Mouse (Mus musculus): Measurements from ENCODE around the gene Apobec2.

Gene Apobec2

DNA sequence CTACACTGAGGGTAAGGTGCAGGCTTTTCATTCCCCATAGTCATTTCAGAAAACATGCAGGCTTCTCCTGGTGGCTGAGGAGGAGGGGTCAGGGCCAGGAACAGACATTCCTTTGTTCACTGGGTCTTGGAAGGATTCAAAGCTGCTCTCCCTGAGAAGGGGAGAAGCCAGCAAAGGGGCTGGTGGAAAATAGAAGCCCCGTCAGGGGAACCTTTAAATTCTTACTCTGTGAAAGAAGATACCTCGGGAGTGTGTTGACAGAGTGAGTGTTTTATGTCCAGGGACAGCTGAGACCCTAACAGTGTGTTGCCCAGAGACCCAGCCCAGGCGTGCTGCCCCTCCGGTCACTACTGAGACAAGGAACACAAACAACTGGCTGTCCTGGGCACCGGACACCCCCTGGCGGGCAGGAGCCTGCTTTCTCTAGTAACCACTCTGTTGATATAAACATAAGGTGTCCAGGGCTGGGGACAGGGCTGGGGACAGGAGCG lies 4.7 kb upstream of the Apobec2 start:
- DNase-seq (ENCODE audit: low read depth, low spot score) = peak; percentile 59

DNA sequence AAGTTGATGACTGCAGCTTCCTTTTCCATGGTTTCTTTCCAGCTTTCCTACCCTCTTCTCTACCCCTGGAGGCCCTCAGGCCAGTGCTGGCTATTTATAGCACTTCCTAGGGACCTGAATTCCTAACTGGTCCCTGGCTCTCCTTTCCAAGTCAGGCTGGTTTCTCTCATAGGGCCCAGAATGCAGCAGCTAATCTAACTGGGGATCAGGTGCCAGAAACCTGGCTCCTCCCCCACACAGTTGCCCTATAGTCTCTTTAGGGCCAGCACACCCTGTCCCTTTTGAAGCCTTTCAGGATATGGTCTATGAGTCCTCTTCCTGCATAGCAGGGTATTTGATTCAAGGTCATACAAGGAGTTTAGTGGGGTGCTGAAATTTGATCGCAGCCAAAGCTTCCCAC lies 3.8 kb upstream of the Apobec2 start:
- DNase-seq (ENCODE audit: low read depth, low spot score) = peak; percentile 82

DNA sequence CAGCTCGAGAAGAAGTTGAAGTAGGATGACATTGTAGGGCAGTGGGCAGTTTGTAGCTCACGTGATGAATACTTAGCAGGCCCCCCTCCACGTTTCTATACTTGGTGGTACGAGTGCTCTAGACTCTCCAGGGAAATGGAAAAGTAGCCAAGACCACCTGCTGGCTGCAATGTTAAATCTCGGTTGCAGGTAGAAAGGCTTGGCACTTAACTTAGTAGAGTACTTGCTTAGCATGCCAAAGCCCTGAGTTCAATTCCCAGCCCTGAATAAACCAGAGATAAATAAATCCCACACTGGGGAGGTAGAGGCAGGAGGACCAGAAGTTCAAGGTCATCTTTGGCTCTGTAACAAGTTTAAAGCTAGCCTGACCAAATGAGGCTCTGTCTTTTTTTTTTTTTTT lies 1.7 kb upstream of the Apobec2 start:
- DNase-seq (ENCODE audit: low read depth, low spot score) = no peak

DNA sequence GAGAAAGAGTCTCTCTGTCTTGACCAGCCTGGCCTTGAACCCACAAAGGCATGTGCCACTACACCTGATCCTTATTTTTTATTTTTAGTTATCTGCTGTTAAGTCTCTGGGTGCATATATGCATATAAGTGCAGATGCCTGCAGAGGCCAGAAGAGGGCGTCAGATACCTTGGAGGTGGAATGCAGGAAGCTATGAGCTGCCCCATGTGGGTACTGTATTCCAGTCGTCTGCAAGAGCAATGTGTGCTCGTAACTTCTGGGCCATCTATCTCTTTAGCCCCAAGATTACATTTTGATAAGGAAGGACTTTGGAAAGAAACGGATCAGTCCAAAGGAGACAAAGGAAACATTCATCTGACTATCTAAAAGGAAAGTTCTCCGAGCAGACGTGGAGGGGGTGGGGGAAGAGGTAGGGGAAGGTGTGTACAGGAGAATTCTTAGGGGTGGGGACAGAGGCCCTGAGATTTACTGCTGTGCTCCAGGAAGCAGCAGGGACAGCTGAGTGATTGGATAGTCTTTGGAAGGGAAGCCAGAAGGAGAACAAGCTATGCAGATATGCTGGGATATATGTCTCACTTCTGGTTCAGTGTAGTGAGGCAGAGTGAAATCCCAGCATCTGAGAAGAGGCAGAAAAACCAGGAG lies 1.1 kb upstream of the Apobec2 start:
- no peak for DNase-seq (ENCODE audit: low read depth, low spot score)

DNA sequence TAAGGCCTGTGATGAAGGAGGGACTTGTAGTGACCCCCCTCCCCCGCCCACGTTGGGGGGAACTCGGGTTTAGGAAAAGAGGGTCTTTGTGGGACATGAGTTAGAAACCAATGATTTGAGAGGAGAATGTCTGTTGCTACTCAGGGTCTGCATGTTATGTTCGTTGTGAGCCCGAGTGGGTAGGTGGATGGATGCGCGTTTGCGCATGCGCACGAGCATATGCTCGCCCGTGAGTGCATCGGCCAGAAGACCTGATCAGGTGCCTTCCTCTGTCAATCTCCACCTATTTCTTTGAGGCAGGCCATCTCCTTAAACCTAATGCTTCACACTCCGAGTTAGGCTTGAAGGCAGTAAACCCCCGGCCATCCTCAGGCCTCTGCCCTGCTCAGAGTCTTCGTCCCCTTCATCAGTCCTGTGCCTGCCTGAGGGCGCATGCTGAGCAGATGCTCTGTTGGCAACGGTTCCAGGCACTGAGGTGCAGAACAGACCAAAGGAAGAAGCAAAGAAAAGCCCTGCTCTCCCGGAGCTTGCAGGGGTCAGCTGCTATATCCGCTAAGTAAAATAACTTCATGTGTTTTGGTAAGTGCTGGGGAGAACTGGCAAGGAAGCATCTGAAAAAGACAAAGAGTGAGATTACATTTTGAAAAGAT lies 401 bp upstream of the Apobec2 start:
- DNase-seq (ENCODE audit: low read depth, low spot score) = no peak

DNA sequence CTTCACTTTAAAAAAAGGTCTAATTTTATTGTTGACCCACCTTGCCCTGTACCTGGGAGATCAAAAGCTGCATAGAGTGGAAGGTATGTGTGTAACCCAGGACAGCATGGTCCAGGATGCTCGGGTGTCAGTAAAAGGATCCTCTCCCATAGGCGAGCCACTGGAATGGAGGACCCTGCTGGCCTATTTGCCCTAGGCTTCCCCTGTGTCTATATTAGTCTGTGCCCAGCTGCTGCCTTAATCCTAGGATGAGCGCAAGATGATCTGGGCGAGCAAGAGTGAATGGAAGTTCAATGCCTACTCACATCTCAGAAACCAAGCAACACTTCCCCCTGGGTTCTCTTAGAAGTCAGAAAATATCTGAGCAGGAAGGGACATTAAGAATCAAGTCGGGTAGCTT lies 1.7 kb downstream of the Apobec2 start:
- no peak for DNase-seq (ENCODE audit: low read depth, low spot score)

DNA sequence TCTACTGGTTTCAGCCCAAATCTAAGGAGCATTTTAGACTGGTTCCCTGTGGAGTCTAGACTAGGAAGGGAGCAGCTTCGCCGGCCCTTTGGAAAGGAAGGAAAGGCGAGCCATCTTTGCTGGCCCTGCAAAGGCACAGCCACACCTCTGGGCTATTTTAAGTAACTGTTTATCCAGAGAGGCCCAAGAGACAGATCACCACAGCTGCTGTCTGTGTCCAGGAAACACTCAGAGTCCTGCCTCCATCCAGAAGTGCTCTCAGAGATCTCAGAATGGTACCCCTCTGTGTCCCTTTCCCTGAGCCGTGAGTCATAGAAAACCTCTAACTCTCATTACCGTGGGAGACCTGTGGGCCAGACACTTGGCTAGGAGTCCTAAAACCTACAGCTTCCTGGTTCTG lies 2.3 kb downstream of the Apobec2 start:
- DNase-seq (ENCODE audit: low read depth, low spot score) = peak; percentile 73

DNA sequence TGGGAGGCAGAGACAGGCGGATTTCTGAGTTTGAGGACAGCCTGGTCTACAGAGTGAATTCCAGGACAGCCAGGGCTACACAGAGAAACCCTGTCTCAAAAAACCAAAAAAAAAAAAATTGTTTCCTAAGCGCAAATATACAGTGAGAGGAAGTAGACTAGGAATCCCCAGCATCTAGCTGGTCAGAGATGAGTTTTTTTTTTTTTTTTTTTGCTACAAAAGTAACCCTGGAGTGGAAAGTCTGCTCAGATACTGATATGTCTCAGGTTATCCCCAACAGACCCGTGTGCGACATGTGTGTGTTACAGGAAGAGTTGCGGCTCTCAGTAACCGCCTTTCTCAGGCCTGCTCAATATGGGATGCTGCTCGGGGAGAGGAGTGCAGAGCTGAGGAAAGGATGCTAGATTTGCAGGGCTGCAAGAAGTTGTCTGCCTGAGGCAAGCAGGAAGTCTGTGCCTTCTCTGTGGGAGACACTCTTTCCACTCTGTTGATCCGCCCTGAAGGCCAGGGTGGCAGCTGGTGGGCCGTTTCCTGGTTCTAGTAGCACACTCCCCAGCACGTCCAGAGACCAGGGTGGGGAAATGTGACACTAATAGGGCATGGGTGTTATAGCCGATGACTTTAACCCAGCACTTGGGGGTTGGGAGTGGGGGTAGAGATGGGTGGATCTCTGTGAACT lies 4.7 kb downstream of the Apobec2 start:
- DNase-seq (ENCODE audit: low read depth, low spot score) = no peak

DNA sequence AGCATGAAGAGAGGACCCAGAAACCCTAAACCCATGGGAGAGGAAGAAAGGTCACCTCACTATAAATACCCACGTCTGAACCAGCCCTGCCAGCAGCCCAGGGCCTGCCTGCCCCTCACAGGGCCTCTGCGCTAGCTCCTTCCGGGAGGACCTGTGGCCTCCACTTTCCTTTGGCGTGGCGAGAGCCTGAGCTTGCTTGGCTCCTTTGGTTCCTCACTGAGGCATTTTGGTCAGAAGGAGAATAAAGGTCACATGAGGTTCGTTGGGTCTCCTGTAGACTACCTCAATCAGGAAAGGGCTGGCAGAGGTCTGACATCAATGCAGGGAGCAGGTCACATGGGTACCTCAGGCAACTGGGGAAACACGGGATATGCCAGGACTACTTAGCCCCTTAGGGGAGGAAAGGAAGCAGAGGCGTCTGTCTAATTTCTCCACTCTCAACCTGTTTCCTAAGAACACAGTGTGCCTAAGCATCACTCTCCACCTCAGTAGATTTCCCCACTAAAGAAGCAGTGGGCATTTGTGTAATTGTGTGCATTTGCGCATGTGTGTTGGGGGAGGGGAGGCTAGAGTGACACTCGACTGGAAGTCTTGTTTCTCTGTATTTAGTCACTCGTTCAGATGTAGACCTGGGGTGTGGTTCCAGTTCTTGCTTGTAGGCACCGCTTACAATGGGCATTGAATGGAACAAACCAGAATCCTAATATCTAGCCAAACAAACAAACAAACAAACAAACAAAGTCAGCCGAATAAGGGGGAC lies 5.6 kb downstream of the Apobec2 start:
- DNase-seq (ENCODE audit: low read depth, low spot score) = peak; percentile 76

DNA sequence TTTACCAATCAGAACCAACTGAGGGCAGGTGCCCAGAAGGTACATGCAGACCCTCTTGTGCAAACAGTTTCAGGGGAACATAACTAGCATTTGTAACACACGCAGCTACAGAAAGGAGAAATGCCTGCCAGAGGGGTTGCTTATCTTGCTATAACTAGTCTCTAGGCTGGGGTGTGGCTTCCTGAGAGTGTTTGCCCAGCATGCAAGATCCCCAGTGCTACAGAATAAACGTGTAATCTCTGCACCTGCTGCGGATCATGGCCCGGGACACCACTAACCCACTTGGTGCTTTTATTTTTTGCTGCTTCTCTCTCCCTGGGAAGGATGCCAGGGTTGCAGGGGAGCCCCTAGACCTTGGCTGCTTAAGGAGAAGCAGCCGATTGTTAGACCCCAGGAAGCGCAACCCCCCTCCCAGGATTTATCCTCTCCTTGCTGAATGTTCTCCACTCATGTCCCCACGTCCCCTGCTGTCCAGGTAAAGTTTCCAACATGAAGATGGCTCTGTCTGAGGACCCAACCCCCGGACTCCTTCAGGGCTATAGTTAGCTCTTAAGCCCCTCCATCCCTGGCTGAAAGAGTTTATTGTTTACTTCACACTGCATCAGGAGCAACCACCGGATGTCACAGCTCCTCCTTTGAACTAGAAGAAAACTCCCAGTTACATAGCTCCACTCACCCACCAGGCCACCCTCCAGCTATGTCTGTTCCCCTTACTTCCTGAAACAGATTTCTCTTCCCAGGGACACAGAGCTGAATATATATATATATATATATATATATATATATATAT lies 6.7 kb downstream of the Apobec2 start:
- no peak for DNase-seq (ENCODE audit: low read depth, low spot score)

DNA sequence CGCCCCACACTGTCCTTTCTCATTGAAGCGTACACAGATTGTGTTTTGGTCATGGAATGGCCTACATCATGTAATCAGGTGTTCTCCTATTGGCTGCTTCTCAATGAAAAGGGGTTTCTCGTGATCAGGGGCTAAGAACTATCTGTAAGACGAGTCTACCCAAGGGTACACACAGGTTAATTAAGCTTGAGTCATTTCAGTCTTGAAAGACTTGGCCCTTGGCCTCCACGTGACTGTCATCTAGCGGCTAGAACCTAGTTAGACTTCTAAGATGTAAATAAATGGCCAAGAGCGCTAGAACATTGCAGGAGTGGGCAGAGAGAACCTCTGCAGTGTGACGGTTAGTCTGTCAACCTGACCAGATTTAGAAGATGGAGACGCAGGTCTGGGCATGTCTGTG lies 8.5 kb downstream of the Apobec2 start:
- no peak for DNase-seq (ENCODE audit: low read depth, low spot score)

DNA sequence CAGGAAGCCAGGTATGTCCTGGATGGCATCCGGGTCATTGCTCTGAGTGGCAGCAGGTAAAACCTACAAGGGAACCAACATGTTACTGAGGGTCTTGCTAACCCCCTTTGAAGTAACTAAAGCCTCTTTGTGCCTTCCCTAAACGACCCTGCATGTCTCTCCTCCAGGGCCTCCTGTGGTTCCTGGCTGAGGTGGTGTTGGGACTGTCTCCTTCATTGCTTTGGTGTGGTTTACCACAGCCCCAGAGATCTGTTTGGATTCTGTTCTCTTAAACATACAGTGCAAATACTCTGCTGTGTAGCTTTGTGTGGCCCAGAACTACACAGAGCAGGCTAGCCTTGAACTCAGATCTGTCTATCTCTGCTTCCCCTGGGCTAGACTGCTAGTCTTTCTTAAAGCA lies 13.2 kb downstream of the Apobec2 start:
- DNase-seq (ENCODE audit: low read depth, low spot score) = no peak

DNA sequence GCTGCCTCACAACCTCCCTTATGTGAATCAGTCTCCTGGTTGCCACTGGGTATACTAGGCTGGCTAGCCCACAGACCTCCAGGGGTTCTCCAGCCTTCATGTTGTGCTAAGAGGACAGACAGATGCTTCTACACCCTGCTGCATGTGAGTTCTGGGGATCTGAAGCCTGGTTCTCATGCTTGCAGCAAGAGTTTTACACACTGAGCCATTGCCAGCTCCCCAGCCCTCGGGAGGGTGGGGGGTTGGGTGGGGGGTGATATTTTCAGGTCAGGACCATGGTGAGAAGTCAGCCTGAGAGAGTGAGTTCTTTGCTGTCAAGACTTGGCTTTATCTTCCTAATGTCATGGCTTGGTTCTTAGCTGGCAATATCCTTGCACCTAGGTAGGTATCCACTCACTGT lies 13.9 kb downstream of the Apobec2 start:
- DNase-seq (ENCODE audit: low read depth, low spot score) = no peak

DNA sequence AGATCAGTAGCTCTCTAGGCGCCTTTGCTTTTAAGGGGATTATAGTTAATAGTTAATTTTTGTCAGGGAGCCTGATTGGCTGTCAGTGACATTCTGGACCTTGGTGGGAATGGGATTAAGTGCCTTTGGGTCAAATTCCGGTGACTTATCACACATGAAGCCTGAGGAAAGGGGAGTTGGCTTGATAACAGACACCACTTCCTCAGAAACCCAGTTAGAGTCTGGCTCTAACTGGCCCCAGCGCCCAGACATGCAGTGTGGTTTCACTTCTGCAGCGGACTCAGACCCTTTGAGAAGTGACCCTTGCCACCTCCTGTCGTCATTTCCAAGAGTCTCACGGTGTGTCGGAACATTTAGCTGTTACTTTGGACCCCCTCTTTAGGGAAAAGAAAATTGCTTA lies 14.6 kb downstream of the Apobec2 start:
- no peak for DNase-seq (ENCODE audit: low read depth, low spot score)

DNA sequence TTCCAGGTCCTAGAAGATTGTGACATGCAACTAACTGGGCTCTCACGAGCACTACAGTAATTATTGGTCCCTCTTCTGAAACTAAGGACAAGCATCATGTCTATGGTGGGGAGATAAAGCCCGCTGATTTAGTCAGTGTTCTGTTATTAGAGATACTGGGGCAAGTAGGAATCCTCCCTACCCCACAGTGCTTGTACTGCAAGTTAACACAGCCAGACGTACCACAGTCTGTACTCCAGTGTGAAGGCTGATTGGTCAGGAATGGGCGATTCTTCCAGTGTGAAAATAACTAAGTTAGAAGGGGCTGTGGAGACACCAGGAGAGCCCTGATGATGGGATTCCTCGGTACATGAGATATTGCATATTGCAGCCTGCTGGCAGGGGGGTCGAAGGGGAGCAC lies 15.2 kb downstream of the Apobec2 start:
- no peak for DNase-seq (ENCODE audit: low read depth, low spot score)

DNA sequence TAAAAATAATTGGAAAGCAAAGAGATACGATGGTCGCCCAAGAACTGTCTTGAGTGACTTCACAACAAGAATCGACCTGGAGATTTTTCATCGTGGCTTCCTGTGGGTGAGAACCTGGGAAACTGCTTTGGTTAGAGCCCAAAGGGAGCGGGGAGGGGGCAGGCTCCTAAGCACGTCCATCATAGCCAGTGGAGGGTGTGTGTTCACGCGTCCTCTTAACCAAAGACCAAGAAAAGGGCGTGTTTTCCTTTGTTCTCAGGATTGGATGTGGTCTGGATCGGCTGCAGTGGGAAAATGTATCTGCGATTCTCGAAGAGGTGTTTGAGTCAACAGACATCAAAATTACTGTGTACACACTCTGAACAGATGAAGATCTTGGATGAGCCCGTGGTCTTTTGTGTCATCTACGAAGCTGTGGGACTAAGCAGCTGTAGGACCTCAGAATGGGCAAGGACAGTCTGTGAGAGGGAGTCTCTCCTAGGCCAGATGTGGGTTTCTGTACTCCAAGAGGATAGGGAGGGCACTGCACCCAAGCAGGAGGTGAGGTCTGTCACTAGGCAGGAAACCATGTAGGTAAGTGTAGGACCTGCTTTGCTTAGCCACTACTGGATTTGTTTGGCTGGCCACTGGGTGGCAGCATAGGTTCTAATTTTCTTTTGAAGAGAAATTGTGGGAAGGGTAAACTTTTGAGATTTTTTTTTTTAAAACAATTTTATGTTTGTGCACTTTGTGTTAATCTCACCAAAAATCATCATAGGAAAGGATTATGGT lies 16.1 kb downstream of the Apobec2 start:
- no peak for DNase-seq (ENCODE audit: low read depth, low spot score)

DNA sequence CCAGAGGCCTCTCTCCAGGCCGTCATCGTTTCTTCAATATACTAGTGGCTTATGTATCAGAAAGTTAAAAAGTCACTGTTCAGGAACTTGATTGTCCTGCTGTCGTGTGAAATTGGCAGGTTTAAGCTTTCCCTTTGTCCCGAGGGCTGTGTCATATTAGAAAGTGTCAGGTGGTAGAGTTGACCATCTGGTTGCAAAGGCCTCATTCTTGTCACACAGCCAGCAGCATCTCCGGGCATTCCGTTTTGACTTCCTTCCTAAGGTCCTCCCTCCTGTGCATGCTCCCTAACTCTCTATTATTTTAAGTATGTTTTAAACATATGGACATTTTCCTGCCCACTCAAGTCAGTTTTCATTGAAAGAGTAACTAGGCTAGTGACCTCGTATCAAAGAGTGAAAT lies 16.7 kb downstream of the Apobec2 start:
- no peak for DNase-seq (ENCODE audit: low read depth, low spot score)

DNA sequence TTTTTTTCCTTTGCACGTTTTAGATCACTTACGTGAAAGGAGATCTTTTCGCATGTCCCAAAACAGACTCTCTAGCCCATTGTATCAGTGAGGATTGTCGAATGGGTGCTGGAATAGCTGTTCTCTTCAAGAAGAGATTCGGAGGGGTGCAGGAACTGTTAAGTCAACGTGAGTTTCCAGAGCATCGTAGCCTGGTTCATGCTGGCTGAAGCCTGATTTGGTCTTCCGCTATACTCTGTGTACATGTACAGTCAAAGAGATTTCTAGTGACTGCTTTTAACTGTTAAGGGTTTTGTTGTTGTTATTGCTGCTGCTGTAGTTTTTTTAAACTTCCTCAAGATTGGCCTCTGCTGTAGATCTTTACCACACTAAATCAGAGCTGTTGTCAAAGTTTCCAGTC lies 21.5 kb downstream of the Apobec2 start:
- no peak for DNase-seq (ENCODE audit: low read depth, low spot score)

DNA sequence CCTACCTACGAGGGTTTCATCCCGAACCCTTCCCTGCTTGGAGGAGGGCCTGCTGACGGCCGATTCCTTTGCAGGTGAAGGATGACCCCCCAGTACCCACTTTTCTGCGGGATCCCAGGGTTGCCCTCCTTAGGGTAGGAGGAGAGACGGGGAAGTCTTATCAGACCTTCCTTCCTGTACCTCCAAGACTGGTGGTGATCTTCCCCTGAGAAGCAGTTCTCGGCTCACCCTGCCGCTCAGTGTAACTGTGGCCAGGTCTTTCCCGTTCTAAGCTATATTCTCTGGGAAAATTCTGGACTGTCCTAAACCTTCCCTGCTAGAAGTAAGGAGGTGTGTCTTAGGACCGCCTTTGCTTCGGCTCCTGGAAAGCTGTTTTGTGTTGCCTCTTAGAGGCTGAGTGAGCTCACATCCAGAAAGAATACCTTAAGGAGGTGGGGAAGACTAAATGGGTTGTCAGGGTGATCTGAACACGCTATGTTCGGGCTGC lies 22.4 kb downstream of the Apobec2 start:
- no peak for DNase-seq (ENCODE audit: low read depth, low spot score)

Data from skeletal muscle tissue, adult 2 months (tissue).